Mouse (Mus musculus) kidney, adult 2 months (tissue): Measurements from ENCODE around the gene Bhmt2.

Experiments
- CTCF ChIP-seq: fragments of 200-500 bp; conservative IDR thresholded peaks from 2 replicates; pipeline ENCODE4 v1.5.1; 2011; ENCODE audit warnings: low read depth, mild to moderate bottlenecking, control low read depth, low read length, moderate library complexity, mixed read lengths; ENCODE audit not compliant: insufficient read depth, insufficient read length
- POLR2A ChIP-seq: fragments of 200-500 bp; IDR thresholded peaks from one replicate; pipeline ENCODE4 v1.6.1; 2011; ENCODE audit warnings: low read depth, low read length, control low read depth

GRCm38 (mm10) chr13:93648387-93649130 lies 25.5 kb downstream of the Bhmt2 start:
- no peak for TF ChIP-seq CTCF
- no peak for TF ChIP-seq POLR2A
